Mouse (Mus musculus) cerebellum, adult 2 months (tissue): ENCODE data around the gene Tspan2. TPM values are rescaled to one million over a fixed set of nuclear protein-coding genes. Genes with fewer than 3 reads are reported as not detected.
A peak's percentile ranks its signal among the peaks of the same experiment; 100 is the strongest.

ENCODE experiments used
- DNase-seq, 2 experiments: peaks; one replicate each; pipeline ENCODE4 v3.0.0; 2021
- H3K27ac ChIP-seq: fragments of 200-500 bp; 2 replicates; pipeline ENCODE4 v1.5.1; 2012; ENCODE audit warnings: low read length, control low read depth, inconsistent platforms; ENCODE audit not compliant: insufficient read depth
- H3K27me3 ChIP-seq: fragments of 200-500 bp; 2 replicates; pipeline ENCODE4 v1.6.1; 2012; ENCODE audit warnings: inconsistent platforms, mild to moderate bottlenecking, low read length, moderate library complexity; ENCODE audit not compliant: control insufficient read depth, insufficient read depth
- H3K4me1 ChIP-seq: fragments of 200-500 bp; 2 replicates; pipeline ENCODE4 v1.6.1; 2011; ENCODE audit warnings: low read length; ENCODE audit not compliant: control insufficient read depth, insufficient read depth
- H3K4me3 ChIP-seq: fragments of 200-500 bp; replicated peaks from 2 replicates; pipeline ENCODE3; 2011; ENCODE audit warnings: mild to moderate bottlenecking, low read depth, low read length, control low read depth; ENCODE audit not compliant: insufficient read depth
- CTCF ChIP-seq: fragments of 200-500 bp; IDR thresholded peaks from 2 replicates; pipeline ENCODE4 v1.5.1; 2011; ENCODE audit warnings: low read depth, mild to moderate bottlenecking, control low read depth, low read length, moderate library complexity, borderline replicate concordance; ENCODE audit not compliant: insufficient read depth
- POLR2A ChIP-seq: fragments of 200-500 bp; IDR thresholded peaks from 2 replicates; pipeline ENCODE4 v1.6.1; 2011; ENCODE audit warnings: low read length, control low read depth, borderline replicate concordance; ENCODE audit not compliant: insufficient read depth
- WGBS: fragments of 180-500 bp; shearing (Covaris S2); methylation state at CpG from one replicate; pipeline ENCODE4 v1.1.7; 2018; 5-methylcytosine and 5-hydroxymethylcytosine counted together
- polyA plus RNA-seq: library from polyadenylated mRNA; depleted of rRNA; stranded (reverse); fragments of >200 nt; gene quantifications from 2 replicates; pipeline ENCODE4 v1.2.3, GENCODE M21; 2012

The Tspan2 gene
- polyA plus RNA-seq, 1 experiment, result 110 TPM

GRCm38 (mm10) chr3:102752457-102752856 is 18.1 kb downstream of the Tspan2 start:
- Histone ChIP-seq H3K27me3 (no peaks in the 10 kb centered on the region), H3K27ac (no peak overlapping the region), H3K4me1 (no peaks in the 10 kb centered on the region; the same call in 1 of the 2 replicates), H3K4me3 (no peak overlapping the region)
- no peak for DNase-seq
- no peak for TF ChIP-seq POLR2A
- TF ChIP-seq CTCF, result no peak; the same call in 1 of the 2 replicates
- 56% methylated on average over 5 of the region's 5 CpGs for WGBS

- no peak for DNase-seq
- Histone ChIP-seq H3K4me3 (no peak overlapping the region), H3K4me1 (peaks cover 6% of the 10 kb centered on the region), H3K27ac (no peak overlapping the region), H3K27me3 (no peaks in the 10 kb centered on the region)
- 81% methylated on average over 1 of the region's 1 CpGs for WGBS
- TF ChIP-seq POLR2A (no peak), CTCF (no peak)
Measured at GRCm38 (mm10) chr3:102755801-102756200, 21.5 kb downstream of the Tspan2 start.

- Histone ChIP-seq H3K27me3 (no peaks in the 10 kb centered on the region), H3K4me1 (peaks cover 6% of the 10 kb centered on the region), H3K27ac (no peak overlapping the region), H3K4me3 (no peak overlapping the region)
- WGBS, result 67% methylated on average over 6 of the region's 6 CpGs
- no peak for DNase-seq
- no peak for TF ChIP-seq CTCF
- TF ChIP-seq POLR2A, result no peak
Measured at GRCm38 (mm10) chr3:102757019-102757418, 22.7 kb downstream of the Tspan2 start.

- 86% methylated on average over 3 of the region's 3 CpGs for WGBS
- no peak for DNase-seq
- H3K27ac ChIP-seq, result no peak overlapping the region
- no peak overlapping the region for H3K4me3 ChIP-seq
- no peaks in the 10 kb centered on the region for H3K27me3 ChIP-seq
- TF ChIP-seq CTCF, result no peak
- H3K4me1 ChIP-seq, result peaks cover 17% of the 10 kb centered on the region
Measured at GRCm38 (mm10) chr3:102760236-102760635, 25.9 kb downstream of the Tspan2 start.

GRCm38 (mm10) chr3:102762388-102762787 is 28.1 kb downstream of the Tspan2 start:
- DNase-seq, result peak in 1 of 2 experiments; percentile 15
- Histone ChIP-seq H3K27ac (no peak overlapping the region), H3K27me3 (no peaks in the 10 kb centered on the region), H3K4me3 (no peak overlapping the region), H3K4me1 (peaks cover 17% of the 10 kb centered on the region)
- TF ChIP-seq CTCF (no peak), POLR2A (no peak)
- 73% methylated on average over 3 of the region's 3 CpGs for WGBS

- no peak for TF ChIP-seq CTCF
- no peak for TF ChIP-seq POLR2A
- 0 out of 2 replicates have a peak overlapping the region, but pooled peaks have one; percentile 6 for H3K27ac ChIP-seq
Measured at GRCm38 (mm10) chr3:102763713-102764400, 29.5 kb downstream of the Tspan2 start.

GRCm38 (mm10) chr3:102764850-102765249 is 30.5 kb downstream of the Tspan2 start:
- Histone ChIP-seq H3K4me3 (no peak overlapping the region), H3K27me3 (no peaks in the 10 kb centered on the region), H3K27ac (no peak overlapping the region), H3K4me1 (peaks cover 17% of the 10 kb centered on the region)
- peak in 1 of 2 experiments; percentile 1 for DNase-seq
- 93% methylated on average over 7 of the region's 7 CpGs for WGBS
- TF ChIP-seq POLR2A (no peak), CTCF (no peak)

More at GRCm38 (mm10) chr3:102763713-102764400, 29.5 kb downstream of the Tspan2 start:
- 13% methylated on average over 10 of the region's 10 CpGs for WGBS
- Histone ChIP-seq H3K27me3 (no peaks in the 10 kb centered on the region), H3K4me1 (peaks cover 17% of the 10 kb centered on the region), H3K4me3 (no peak overlapping the region)
- peak; percentile 74 to 86 for DNase-seq

GRCm38 (mm10) chr3:102773018-102773417 is 38.7 kb downstream of the Tspan2 start:
- TF ChIP-seq CTCF (no peak), POLR2A (no peak)
- 8% methylated on average over 4 of the region's 4 CpGs for WGBS
- Histone ChIP-seq H3K27me3 (no peaks in the 10 kb centered on the region), H3K4me3 (no peak overlapping the region), H3K27ac (no peak overlapping the region), H3K4me1 (no peaks in the 10 kb centered on the region)
- DNase-seq, result peak; percentile 51 to 87
